Mouse (Mus musculus) large intestine, adult 2 months (tissue): Measurements from ENCODE around the gene Pabpc4. TPM values are rescaled to one million over a fixed set of nuclear protein-coding genes. Genes with fewer than 3 reads are reported as not detected.

Source experiments
- DNase-seq: peaks from one replicate; pipeline ENCODE4 v3.0.0-alpha.2; 2012; ENCODE audit warnings: low read depth, low spot score
- WGBS: fragments of 180-500 bp; shearing (Covaris S2); methylation state at CpG from one replicate; pipeline ENCODE4 v1.1.7; 2018; 5-methylcytosine and 5-hydroxymethylcytosine counted together
- polyA plus RNA-seq: library from polyadenylated mRNA; depleted of rRNA; stranded (reverse); fragments of >200 nt; gene quantifications from 2 replicates; pipeline ENCODE4 v1.2.3, GENCODE M21; 2012; rRNA removed

Gene Pabpc4
- 77.2 and 82.4 TPM in 2 replicates for polyA plus RNA-seq

GRCm38 (mm10) chr4:123261721-123262401, at the start of gene Pabpc4:
Gene Pabpc4, plus strand, starts transcription at chr4:123262351.
- DNase-seq, result peak; percentile 39
- WGBS, result 45% methylated on average over 5 of the region's 5 CpGs

- 62% methylated on average over 9 of the region's 9 CpGs for WGBS
Measured at GRCm38 (mm10) chr4:123213975-123214374, 48.2 kb upstream of the Pabpc4 start.

GRCm38 (mm10) chr4:123215367-123215766, 46.8 kb upstream of the Pabpc4 start:
- WGBS, result 83% methylated on average over 1 of the region's 1 CpGs
- DNase-seq, result no peak

More at GRCm38 (mm10) chr4:123213975-123214374, 48.2 kb upstream of the Pabpc4 start:
- DNase-seq, result no peak

- WGBS, result 8% methylated on average over 1 of the region's 1 CpGs
- no peak for DNase-seq
Measured at GRCm38 (mm10) chr4:123216782-123217181, 45.4 kb upstream of the Pabpc4 start.

- no peak for DNase-seq
- 66% methylated on average over 15 of the region's 15 CpGs for WGBS
Measured at GRCm38 (mm10) chr4:123219720-123220357, 42.3 kb upstream of the Pabpc4 start.

- DNase-seq, result no peak
- WGBS, result 81% methylated on average over 4 of the region's 4 CpGs
Measured at GRCm38 (mm10) chr4:123220637-123221036, 41.5 kb upstream of the Pabpc4 start.

GRCm38 (mm10) chr4:123223309-123223708, 38.8 kb upstream of the Pabpc4 start:
- WGBS, result 67% methylated on average over 3 of the region's 3 CpGs
- no peak for DNase-seq

GRCm38 (mm10) chr4:123225718-123226403, 36.3 kb upstream of the Pabpc4 start:
- WGBS, result 56% methylated on average over 10 of the region's 10 CpGs
- no peak for DNase-seq

GRCm38 (mm10) chr4:123227707-123228106, 34.4 kb upstream of the Pabpc4 start:
- DNase-seq, result no peak
- 61% methylated on average over 4 of the region's 4 CpGs for WGBS

- DNase-seq, result no peak
Measured at GRCm38 (mm10) chr4:123228270-123228669, 33.9 kb upstream of the Pabpc4 start.

GRCm38 (mm10) chr4:123229166-123229565, 33.0 kb upstream of the Pabpc4 start:
- DNase-seq, result no peak

More at GRCm38 (mm10) chr4:123228270-123228669, 33.9 kb upstream of the Pabpc4 start:
- WGBS, result 68% methylated on average over 2 of the region's 2 CpGs

GRCm38 (mm10) chr4:123232841-123233240, 29.3 kb upstream of the Pabpc4 start:
- DNase-seq, result no peak
- 66% methylated on average over 3 of the region's 3 CpGs for WGBS

More at GRCm38 (mm10) chr4:123229166-123229565, 33.0 kb upstream of the Pabpc4 start:
- WGBS, result 24% methylated on average over 11 of the region's 11 CpGs

- 3% methylated on average over 52 of the region's 52 CpGs for WGBS
- no peak for DNase-seq
Measured at GRCm38 (mm10) chr4:123233492-123234084, 28.6 kb upstream of the Pabpc4 start, which contains the start of gene Heyl. Gene Heyl, plus strand, starts transcription at chr4:123233556.

GRCm38 (mm10) chr4:123235835-123236430, 26.2 kb upstream of the Pabpc4 start:
- WGBS, result 81% methylated on average over 9 of the region's 9 CpGs
- DNase-seq, result no peak

GRCm38 (mm10) chr4:123236431-123237031, 25.6 kb upstream of the Pabpc4 start:
- 81% methylated on average over 13 of the region's 13 CpGs for WGBS
- DNase-seq, result no peak

GRCm38 (mm10) chr4:123237386-123238266, 24.5 kb upstream of the Pabpc4 start:
- no peak for DNase-seq
- WGBS, result 51% methylated on average over 6 of the region's 6 CpGs

- 8% methylated on average over 58 of the region's 58 CpGs for WGBS
- DNase-seq, result no peak
Measured at GRCm38 (mm10) chr4:123239361-123240203, 22.6 kb upstream of the Pabpc4 start.
